Mouse (Mus musculus): ENCODE measurements around the gene Kctd14. TPM values are rescaled to one million over a fixed set of nuclear protein-coding genes. Genes with fewer than 3 reads are reported as not detected.
A peak's percentile ranks its signal among the peaks of the same experiment; 100 is the strongest.

Kctd14 gene
- polyA plus RNA-seq, 1 experiment from 2014 or later: 0.64 TPM

- WGBS: 81% methylated on average over 25 of the region's 25 CpGs
- no peaks in the 10 kb centered on the region for H3K4me1 ChIP-seq (ENCODE audit: control insufficient read depth, insufficient read depth, low read length)
- no peak within 1 kb of the TSS for H3K27ac ChIP-seq (ENCODE audit: low read depth, low read length)
- no peaks in the 10 kb centered on the region for H3K9me3 ChIP-seq (ENCODE audit: control insufficient read depth, low read length)
- no peaks in the 10 kb centered on the region for H3K27me3 ChIP-seq (ENCODE audit: control insufficient read depth, insufficient read depth, low read length)
- no peaks in the 10 kb centered on the region for H3K36me3 ChIP-seq (ENCODE audit: control insufficient read depth, insufficient read depth, low read length)
- no peak within 1 kb of the TSS for H3K4me2 ChIP-seq (ENCODE audit: low read depth)
- H3K9ac ChIP-seq (ENCODE audit: low read length): no peak within 1 kb of the TSS
- DNase-seq (ENCODE audit: low spot score) (no peak), ATAC-seq (ENCODE audit: insufficient read depth, low FRiP score, low TSS enrichment) (no peak)
- no peak within 1 kb of the TSS for H3K4me3 ChIP-seq (ENCODE audit: low read depth, low read length)
Measured at GRCm38 (mm10) chr7:97416906-97417777, 34.0 kb upstream of the Kctd14 start, which contains the start of gene Thrsp. Gene Thrsp (minus strand): TSS chr7:97417730.

- Histone ChIP-seq H3K4me3 (ENCODE audit: low read depth, low read length) (no peak overlapping the region), H3K27ac (ENCODE audit: low read depth, low read length) (no peak overlapping the region), H3K4me1 (ENCODE audit: control insufficient read depth, insufficient read depth, low read length) (no peaks in the 10 kb centered on the region), H3K36me3 (ENCODE audit: control insufficient read depth, insufficient read depth, low read length) (no peaks in the 10 kb centered on the region), H3K4me2 (ENCODE audit: low read depth) (no peak overlapping the region), H3K9ac (ENCODE audit: low read length) (no peak overlapping the region), H3K9me3 (ENCODE audit: control insufficient read depth, low read length) (no peaks in the 10 kb centered on the region), H3K27me3 (ENCODE audit: control insufficient read depth, insufficient read depth, low read length) (no peaks in the 10 kb centered on the region)
- DNase-seq (ENCODE audit: low spot score): no peak
- no peak for ATAC-seq (ENCODE audit: insufficient read depth, low FRiP score, low TSS enrichment)
- 84% methylated on average over 5 of the region's 5 CpGs for WGBS
Measured at GRCm38 (mm10) chr7:97418717-97419116, 32.4 kb upstream of the Kctd14 start.

DNA sequence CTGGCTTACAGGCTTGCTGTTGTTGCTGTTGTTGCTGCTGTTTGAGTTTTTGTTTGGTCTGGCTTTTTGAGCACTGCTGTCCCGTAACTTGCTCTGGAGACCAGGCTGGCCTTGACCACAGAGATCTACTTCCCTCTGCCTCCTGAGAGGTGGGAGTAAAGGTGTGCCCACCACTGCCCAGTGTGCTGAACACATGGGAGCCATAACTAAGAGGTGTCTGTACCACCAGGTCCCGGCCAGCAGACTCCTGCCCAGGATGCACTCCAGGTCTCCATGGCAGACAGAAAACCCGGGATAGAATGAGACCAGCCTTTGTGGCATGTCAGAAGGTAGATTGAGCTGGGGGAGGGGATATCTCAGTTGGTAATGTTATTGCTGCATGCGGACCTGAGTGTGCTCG lies 32.0 kb upstream of the Kctd14 start:
- Histone ChIP-seq H3K27me3 (ENCODE audit: control insufficient read depth, insufficient read depth, low read length) (no peaks in the 10 kb centered on the region), H3K9ac (ENCODE audit: low read length) (no peak overlapping the region), H3K4me2 (ENCODE audit: low read depth) (no peak overlapping the region), H3K27ac (ENCODE audit: low read depth, low read length) (no peak overlapping the region), H3K4me1 (ENCODE audit: control insufficient read depth, insufficient read depth, low read length) (no peaks in the 10 kb centered on the region), H3K36me3 (ENCODE audit: control insufficient read depth, insufficient read depth, low read length) (no peaks in the 10 kb centered on the region), H3K4me3 (ENCODE audit: low read depth, low read length) (no peak overlapping the region), H3K9me3 (ENCODE audit: control insufficient read depth, low read length) (no peaks in the 10 kb centered on the region)
- DNase-seq (ENCODE audit: low spot score) (no peak), ATAC-seq (ENCODE audit: insufficient read depth, low FRiP score, low TSS enrichment) (no peak)
- 86% methylated on average over 5 of the region's 5 CpGs for WGBS

DNA sequence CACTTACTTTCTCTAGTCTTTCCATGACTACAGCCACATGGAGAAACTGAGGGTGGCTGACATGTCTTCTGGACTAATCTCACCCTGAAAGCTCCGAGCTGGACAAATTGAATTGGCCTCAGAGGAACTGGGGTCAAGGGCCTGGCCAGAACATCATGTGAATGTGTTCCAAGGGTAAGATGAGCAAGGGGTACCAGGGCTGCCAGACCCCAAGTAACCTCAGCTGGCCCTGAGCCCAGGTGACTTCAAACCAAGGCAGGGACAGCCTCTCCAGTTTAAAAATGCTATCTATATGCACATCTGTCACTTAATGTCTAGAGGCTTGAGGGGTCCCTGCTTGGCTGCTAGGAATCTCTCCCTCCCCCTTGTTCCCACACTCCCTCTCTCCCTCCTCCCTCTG lies 30.7 kb upstream of the Kctd14 start:
- DNase-seq (ENCODE audit: low spot score) (no peak), ATAC-seq (ENCODE audit: insufficient read depth, low FRiP score, low TSS enrichment) (no peak)
- no peaks in the 10 kb centered on the region for H3K36me3 ChIP-seq (ENCODE audit: control insufficient read depth, insufficient read depth, low read length)
- H3K27me3 ChIP-seq (ENCODE audit: control insufficient read depth, insufficient read depth, low read length): no peaks in the 10 kb centered on the region
- H3K9ac ChIP-seq (ENCODE audit: low read length): no peak overlapping the region
- H3K9me3 ChIP-seq (ENCODE audit: control insufficient read depth, low read length): no peaks in the 10 kb centered on the region
- 85% methylated on average over 1 of the region's 1 CpGs for WGBS
- no peak overlapping the region for H3K4me3 ChIP-seq (ENCODE audit: low read depth, low read length)
- no peak overlapping the region for H3K27ac ChIP-seq (ENCODE audit: low read depth, low read length)
- H3K4me2 ChIP-seq (ENCODE audit: low read depth): no peak overlapping the region
- H3K4me1 ChIP-seq (ENCODE audit: control insufficient read depth, insufficient read depth, low read length): no peaks in the 10 kb centered on the region

DNA sequence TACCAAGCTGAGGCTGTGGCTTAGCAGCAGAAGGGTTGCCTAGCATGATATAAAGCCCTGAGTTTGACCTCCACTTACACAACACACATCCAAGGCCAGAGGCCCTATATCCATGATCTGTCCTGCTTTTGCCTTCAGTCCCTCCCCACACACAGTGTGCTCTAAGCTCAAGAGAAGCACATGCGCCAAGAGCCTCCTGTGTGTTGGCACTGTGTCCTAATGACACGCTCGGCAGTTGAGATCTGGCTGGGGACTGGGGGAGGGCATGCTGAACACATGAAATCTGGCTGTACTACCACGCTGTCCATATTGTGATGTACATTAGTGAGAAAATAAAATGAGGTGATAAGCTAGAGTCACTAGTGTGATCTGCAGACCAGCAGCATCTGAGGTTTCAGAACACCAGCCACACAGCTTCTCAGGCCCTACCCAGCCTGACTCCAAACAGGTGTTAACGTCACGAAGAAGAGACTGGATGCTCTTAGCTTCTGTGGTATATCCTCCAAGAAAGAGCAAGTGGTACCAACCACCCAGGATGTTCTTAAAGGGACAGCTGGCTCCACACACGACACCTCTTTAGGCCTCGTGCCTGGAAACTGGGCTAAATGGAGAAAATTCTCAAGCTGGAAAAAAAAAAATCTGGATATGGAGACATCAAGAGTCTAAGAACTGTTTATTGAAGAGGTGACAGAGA lies 30.0 kb upstream of the Kctd14 start:
- Histone ChIP-seq H3K27ac (ENCODE audit: low read depth, low read length) (no peak overlapping the region), H3K36me3 (ENCODE audit: control insufficient read depth, insufficient read depth, low read length) (no peaks in the 10 kb centered on the region), H3K4me3 (ENCODE audit: low read depth, low read length) (no peak overlapping the region), H3K4me1 (ENCODE audit: control insufficient read depth, insufficient read depth, low read length) (no peaks in the 10 kb centered on the region), H3K27me3 (ENCODE audit: control insufficient read depth, insufficient read depth, low read length) (no peaks in the 10 kb centered on the region), H3K9me3 (ENCODE audit: control insufficient read depth, low read length) (no peaks in the 10 kb centered on the region), H3K4me2 (ENCODE audit: low read depth) (no peak overlapping the region), H3K9ac (ENCODE audit: low read length) (no peak overlapping the region)
- DNase-seq (ENCODE audit: low spot score) (no peak), ATAC-seq (ENCODE audit: insufficient read depth, low FRiP score, low TSS enrichment) (no peak)
- 81% methylated on average over 8 of the region's 8 CpGs for WGBS

- H3K27ac ChIP-seq (ENCODE audit: low read depth, low read length): no peak overlapping the region
- H3K4me2 ChIP-seq (ENCODE audit: low read depth): no peak overlapping the region
- no peaks in the 10 kb centered on the region for H3K4me1 ChIP-seq (ENCODE audit: control insufficient read depth, insufficient read depth, low read length)
- WGBS: 66% methylated on average over 5 of the region's 5 CpGs
- H3K9me3 ChIP-seq (ENCODE audit: control insufficient read depth, low read length): no peaks in the 10 kb centered on the region
- DNase-seq (ENCODE audit: low spot score): no peak
- no peak overlapping the region for H3K4me3 ChIP-seq (ENCODE audit: low read depth, low read length)
- H3K27me3 ChIP-seq (ENCODE audit: control insufficient read depth, insufficient read depth, low read length): no peaks in the 10 kb centered on the region
- no peak overlapping the region for H3K9ac ChIP-seq (ENCODE audit: low read length)
- ATAC-seq (ENCODE audit: insufficient read depth, low FRiP score, low TSS enrichment): no peak
- H3K36me3 ChIP-seq (ENCODE audit: control insufficient read depth, insufficient read depth, low read length): no peaks in the 10 kb centered on the region
Measured at GRCm38 (mm10) chr7:97423754-97424153, 27.4 kb upstream of the Kctd14 start.

DNA sequence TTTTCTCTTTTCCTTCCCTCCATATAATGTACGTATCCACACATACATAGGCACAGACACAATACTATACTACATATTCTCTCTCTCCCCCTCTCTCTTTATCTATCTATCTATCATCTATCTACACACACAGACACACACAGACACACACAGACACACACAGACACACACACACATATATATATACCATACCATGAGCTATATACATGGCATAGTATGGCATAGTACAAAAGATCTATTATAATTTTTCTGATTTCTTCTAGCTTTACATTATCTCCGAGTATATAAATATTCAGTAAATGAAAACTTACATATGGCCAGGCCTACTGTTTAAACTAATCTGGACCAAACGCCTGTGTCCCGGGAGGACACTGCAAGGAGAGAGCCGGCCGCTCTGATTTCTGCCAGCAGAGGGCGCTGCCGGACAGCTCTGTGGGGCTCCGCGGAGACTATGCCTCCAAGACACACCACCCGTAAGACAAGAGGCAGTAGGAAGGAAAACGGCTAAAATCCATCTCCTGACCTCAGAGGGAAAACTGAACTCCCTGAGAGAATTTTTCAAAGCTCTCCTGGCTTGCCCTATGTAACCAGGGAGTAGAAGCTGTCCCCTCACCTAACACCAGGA lies 26.4 kb upstream of the Kctd14 start:
- Histone ChIP-seq H3K4me2 (ENCODE audit: low read depth) (no peak overlapping the region), H3K9ac (ENCODE audit: low read length) (peak overlapping the region; percentile 35; the same call in 1 of the 2 replicates), H3K4me1 (ENCODE audit: control insufficient read depth, insufficient read depth, low read length) (peaks cover 5% of the 10 kb centered on the region), H3K36me3 (ENCODE audit: control insufficient read depth, insufficient read depth, low read length) (no peaks in the 10 kb centered on the region), H3K27me3 (ENCODE audit: control insufficient read depth, insufficient read depth, low read length) (no peaks in the 10 kb centered on the region), H3K27ac (ENCODE audit: low read depth, low read length) (no peak overlapping the region), H3K4me3 (ENCODE audit: low read depth, low read length) (no peak overlapping the region), H3K9me3 (ENCODE audit: control insufficient read depth, low read length) (no peaks in the 10 kb centered on the region)
- ATAC-seq (ENCODE audit: insufficient read depth, low FRiP score, low TSS enrichment) (peak; percentile 80), DNase-seq (ENCODE audit: low spot score) (peak; percentile 90)
- WGBS: 8% methylated on average over 12 of the region's 12 CpGs

DNA sequence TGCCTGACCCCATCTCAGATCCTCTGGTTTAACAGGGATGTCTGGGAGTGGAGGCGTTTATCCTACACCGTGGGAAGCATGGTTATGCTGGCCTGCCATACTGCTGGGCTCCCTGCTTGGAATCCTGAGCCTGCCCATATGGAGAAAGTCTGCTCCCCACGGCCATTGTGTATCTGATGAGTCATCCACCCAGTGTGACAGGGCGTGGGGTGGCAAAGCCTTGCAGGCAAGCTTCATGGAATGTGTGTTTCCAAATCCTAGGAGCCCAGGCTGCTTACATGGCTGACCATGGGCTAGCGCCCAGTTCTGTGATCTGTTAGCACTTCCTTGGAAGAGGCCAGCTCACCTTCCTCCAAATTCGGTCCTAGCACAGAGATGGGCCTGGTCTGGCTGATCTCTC lies 24.6 kb upstream of the Kctd14 start:
- H3K4me3 ChIP-seq (ENCODE audit: low read depth, low read length): no peak overlapping the region
- no peaks in the 10 kb centered on the region for H3K36me3 ChIP-seq (ENCODE audit: control insufficient read depth, insufficient read depth, low read length)
- no peaks in the 10 kb centered on the region for H3K9me3 ChIP-seq (ENCODE audit: control insufficient read depth, low read length)
- H3K27ac ChIP-seq (ENCODE audit: low read depth, low read length): no peak overlapping the region
- no peak overlapping the region for H3K4me2 ChIP-seq (ENCODE audit: low read depth)
- H3K9ac ChIP-seq (ENCODE audit: low read length): no peak overlapping the region
- 75% methylated on average over 6 of the region's 6 CpGs for WGBS
- H3K27me3 ChIP-seq (ENCODE audit: control insufficient read depth, insufficient read depth, low read length): no peaks in the 10 kb centered on the region
- peaks cover 10% of the 10 kb centered on the region for H3K4me1 ChIP-seq (ENCODE audit: control insufficient read depth, insufficient read depth, low read length)
- ATAC-seq (ENCODE audit: insufficient read depth, low FRiP score, low TSS enrichment) (no peak), DNase-seq (ENCODE audit: low spot score) (no peak)
